Mouse (Mus musculus) adrenal gland, postnatal 14 days (tissue): Measurements from ENCODE around the gene Mycbp2. TPM values are rescaled to one million over a fixed set of nuclear protein-coding genes. Genes with fewer than 3 reads are reported as not detected.

Experiments
- DNase-seq: peaks from one replicate; pipeline ENCODE4 v3.0.0; 2021; ENCODE audit warnings: mixed read lengths
- total RNA-seq: library from RNA; stranded (reverse); gene quantifications from 2 replicates; pipeline ENCODE4 v1.2.3, GENCODE M21; 2021

Mycbp2 gene
- total RNA-seq, 1 experiment from 2014 or later: 49.7 TPM

GRCm38 (mm10) chr14:103102731-103103335 is 243.8 kb downstream of the Mycbp2 start:
- no peak for DNase-seq

- no peak for DNase-seq
These were observed 244.4 kb downstream of the Mycbp2 start for GRCm38 (mm10) chr14:103102246-103102645.

DNA sequence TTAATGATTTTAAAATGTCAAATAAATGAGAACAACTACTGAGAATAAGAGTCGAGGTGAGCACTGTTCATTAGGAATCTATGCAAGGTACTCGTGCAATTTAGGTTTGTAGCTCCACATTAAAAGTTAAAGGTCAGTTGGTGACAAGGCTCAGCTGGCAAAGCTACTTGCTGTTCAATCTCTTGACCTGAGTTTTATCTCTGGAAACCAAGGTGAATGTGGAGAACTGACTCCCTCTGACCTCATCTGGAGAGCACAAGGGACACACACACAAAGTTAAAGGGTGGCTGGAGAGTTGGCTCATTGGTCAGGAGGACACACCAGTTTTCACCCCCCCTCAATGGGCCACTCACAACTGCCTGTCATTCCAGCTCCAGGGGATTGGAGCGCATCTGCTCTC is 245.4 kb downstream of the Mycbp2 start:
- peak; percentile 14 for DNase-seq

GRCm38 (mm10) chr14:103100296-103100695 is 246.3 kb downstream of the Mycbp2 start:
- DNase-seq: no peak

DNA sequence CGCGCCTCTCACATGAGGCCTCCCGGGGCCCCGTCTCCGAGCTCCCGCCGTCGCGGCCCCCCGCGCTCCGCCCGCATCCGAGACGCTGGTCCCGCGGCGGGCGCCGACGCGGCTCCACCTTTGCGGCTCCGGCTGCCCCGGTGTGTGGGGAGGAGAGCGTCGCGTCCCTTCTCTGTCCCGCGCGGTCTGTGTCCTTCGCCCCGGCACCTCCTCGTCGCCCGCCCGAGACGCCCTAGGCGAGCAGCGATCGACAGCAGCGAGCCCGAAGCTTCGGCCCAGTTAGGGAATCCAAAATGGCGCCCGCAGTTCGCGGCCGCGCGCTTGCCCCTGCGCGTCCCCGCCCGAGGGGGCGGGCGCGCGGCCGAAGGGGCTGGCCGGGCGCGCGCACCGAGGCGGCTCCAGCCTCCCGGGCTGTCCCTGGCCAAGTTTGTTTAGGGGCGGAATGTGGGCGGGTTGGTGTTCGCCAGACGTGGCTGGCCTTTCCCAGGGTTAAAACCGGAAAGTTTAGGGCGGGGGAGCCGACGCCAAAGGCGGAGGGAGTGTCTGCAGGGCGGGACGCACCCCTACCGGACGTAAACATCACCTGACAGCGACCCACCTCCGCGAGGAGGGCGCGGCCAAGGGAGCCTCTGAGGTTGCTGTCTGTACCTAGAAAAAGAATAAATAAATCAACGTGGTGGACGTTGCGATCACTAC is 247.2 kb downstream of the Mycbp2 start, which contains the start of gene Fbxl3:
Fbxl3 (minus strand) TSS at position 329 of the 696 bp plus-strand sequence.
- DNase-seq: peak; percentile 97

DNA sequence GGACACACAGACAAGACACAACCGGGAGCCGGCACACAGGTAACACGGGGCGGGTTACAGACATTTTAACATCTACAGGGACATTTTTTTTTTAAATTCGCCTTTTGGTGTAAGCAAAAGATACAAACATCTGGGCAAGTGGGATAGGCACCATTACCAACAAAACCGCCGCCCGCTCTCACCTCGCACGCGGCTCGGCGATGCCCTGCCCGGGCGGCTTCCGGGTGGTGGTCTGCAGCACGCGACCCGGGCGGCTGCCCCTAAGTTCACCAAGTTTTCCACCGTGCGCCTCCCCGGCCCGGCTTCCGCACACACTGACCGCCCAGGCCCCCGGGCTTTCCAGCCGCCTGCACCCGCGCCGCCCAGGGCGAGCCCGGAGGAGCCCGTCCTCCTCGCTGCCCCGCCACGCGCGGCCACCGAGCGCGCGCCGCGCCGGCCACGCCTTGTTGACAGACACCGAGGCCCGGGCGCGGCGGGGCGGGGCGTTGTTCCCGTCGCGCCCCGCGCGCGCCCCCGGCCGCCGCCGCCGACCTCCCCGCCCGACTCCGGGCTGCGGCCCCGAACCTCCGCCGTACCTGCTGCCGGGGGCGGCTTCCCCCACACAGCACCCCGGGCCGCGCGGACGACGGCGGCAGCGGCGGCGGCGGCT is 247.9 kb downstream of the Mycbp2 start:
- DNase-seq: peak; percentile 95

- DNase-seq: no peak
These were observed 248.4 kb downstream of the Mycbp2 start for GRCm38 (mm10) chr14:103098213-103098586.

GRCm38 (mm10) chr14:103096621-103097020 is 250.0 kb downstream of the Mycbp2 start:
- DNase-seq: peak; percentile 67

DNA sequence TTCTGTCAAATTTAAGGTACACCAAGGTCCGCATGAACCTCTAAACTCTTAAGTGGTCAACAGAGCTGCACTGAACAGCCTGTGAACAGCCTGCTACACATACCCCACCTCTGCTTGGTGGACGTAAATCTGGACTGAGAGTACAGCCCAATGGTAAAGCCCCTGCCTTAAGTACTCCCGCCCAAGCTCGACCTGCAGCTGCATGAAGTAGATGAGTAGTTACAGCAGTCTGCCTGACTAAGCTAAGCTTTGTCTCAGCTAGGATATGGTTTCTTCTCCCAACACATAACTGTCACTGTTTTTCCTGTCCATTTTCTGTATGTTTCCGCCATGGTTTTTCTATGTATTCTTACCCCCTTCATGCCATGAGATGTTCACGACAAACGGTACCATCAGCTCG is 250.8 kb downstream of the Mycbp2 start:
- no peak for DNase-seq

DNA sequence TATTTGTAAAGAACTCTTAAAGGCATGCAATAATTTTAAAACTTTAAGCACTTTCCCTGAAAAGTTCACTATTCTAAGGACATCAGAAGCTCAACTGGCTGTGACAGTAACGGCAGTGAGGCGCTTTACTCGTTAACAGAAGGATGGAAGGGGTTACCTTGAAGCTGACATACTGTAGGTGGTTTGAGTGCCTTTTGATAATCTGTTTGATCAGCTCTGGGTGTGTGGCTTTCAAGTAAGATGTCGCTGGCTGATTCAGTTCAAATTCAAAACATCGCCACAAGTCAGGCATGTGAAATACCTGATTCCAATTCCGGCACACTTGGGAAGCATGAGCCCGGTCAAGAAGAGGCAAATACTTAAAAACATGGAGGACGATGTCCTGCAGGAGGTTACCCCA is 251.6 kb downstream of the Mycbp2 start:
- no peak for DNase-seq

DNA sequence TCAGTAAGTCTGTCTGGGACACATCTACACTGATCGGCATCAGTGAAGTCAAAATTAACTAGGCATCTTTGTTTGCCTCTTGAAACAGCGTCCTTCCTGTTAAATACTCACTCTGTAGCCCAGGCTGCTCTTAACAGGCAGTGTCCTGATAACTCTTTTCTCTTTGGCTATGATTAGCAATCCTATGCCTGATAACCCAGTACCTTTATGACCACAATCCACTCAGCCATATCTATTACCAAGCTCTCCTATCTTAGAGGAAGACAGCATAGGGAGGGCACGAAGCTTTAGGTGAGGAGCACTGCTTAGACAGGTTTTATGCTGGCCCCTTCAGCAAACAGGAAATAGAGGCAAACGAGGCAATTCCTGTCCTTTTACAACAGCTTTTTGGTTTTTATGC is 252.9 kb downstream of the Mycbp2 start:
- DNase-seq: no peak

DNA sequence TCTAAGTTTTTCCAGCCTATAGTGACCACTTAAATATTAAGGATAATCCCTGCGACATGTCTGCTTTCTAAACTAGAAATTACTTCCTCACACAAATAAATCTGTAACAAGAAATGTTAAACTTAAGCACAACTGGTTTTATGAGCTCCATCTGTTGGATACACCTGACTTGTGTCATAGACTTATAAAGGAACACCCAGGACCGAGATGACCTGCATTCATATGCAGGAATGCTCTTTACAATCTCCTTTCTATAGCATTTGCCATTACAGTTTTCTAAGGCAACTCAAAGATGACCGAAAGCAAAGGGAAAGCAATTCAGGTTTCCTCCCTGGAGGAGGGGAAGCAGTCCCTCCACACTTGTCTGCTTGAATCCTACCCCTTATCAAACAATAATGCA is 253.4 kb downstream of the Mycbp2 start:
- no peak for DNase-seq

DNA sequence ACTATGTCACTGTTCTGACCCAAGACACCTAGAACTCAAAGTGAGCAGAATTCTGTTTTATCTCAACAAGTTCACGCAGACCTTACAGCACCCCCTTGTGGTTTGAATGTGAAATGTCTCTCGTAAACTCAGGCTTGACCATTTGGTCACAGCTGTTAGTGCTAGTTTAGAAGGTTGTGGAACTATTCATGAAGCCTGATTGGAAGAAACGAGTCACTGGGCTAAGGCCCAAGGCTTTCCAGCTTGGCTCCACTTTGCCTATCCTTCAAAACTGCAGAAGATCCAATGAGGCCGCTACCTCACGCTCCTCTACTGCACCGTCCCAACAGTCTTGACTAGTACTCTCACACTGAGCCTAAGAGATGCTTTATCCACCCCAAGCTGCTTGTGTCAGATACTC is 258.0 kb downstream of the Mycbp2 start:
- peak; percentile 73 for DNase-seq

- no peak for DNase-seq
These were observed 258.8 kb downstream of the Mycbp2 start for GRCm38 (mm10) chr14:103087846-103088245.

DNA sequence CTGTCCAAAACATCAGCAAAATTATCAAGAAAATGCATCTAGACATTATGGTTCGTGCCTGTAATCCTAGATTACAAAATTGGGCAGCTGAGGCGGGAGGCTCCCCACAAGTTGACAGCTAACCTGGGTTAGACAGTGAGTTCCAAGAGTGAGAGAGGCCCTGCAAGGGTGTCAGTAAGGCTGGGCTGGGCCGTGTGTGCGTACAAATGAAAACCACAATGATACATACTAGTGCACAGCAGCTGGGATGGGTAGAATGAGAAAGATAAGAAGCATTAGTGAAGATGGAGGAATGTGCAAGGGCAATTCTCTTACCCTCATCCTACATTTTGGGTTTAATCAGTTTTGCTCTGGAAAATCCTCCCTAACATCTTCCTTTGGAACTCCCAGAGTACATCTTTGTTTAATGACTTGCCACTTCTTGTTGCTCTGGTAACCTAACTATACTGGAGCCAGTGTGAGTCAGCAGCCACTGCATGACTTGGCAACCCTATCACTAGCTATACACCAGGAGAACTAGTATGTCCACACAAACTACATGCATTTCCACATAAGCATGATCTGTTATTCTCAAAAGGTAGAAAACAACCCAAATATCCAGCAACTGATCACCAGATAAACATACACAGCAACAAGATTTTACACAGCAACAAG is 259.8 kb downstream of the Mycbp2 start:
- peak; percentile 22 for DNase-seq

GRCm38 (mm10) chr14:103085840-103086533 is 260.6 kb downstream of the Mycbp2 start:
- DNase-seq: no peak

DNA sequence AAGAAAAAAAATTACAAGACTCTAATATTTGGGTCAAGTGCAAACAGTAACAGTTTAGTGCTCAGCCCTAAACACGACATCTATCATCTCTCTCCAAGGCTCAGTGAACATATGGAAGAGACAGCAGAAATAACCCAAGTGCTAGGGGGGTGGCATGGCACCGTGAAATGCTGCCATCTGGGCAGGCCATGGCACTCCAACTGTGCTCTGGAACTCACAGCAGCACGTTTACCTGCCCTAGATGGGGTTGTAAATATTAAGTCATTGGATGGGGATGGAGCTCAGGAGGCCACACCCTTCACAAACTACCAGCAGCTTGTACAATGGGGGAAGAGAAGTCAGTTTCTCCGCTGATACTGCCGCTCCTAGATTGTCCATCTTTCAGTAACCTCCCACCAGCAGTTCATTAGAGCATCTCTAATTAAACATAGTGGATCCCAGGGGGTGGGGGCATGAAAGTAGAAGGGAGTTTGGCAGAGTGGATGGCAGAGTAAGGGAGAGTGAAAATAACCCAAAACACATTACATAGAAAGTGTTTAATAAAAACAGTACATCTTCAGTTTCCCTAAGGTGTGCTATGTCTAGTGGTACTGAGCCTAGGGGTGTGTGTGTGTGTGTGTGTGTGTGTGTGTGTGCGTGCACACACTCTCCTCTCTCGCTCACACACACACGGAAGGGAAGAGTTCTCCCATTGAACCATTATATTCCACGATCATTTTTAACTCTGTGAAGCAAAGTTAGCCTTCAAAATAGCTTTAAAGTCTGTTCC is 267.2 kb downstream of the Mycbp2 start:
- no peak for DNase-seq

DNA sequence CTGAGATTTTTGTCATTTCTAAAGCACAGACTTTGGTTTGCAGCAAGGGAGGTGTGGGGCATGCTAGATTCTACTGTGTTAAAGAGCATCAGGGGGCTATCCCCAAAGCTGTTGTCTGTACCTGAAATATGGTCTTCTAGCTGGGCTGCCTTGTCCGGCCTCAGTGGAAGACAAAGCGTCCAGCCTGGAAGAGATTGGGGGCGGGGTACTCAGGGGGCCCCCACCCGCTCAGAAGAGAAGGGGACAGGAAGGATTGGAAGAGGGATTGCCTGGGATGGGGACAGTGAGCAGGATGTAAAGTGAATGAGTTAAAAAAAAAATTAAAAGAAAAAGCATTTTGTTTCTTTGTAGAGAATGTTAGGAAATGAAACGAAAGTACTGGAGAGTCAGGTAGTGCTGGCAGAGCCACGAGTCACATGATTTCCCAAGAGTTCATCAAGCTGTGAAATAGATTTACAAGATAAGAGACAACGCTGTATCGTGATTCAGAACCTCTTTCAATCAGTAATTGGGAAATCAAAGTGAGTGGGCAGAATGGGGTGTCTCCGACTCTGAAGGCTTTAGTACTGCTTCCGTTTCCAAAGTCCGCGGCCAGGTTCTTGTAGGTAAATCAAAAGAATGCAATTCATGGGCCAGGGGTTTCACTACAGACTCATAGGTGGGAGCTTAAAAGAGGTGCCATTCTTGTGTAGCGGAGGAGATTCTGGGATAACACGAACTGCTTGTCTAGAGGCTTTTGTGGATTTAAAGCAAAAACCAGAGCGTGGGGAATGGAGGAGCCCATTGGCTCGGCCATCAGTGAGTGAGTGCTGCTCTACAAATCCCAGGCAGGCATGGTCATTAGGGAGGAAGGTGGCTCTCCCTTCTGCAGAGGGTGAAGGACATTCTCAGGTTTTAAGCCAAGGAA is 268.4 kb downstream of the Mycbp2 start:
- peak; percentile 39 for DNase-seq

- DNase-seq: no peak
These were observed 269.2 kb downstream of the Mycbp2 start for GRCm38 (mm10) chr14:103077272-103078005.

GRCm38 (mm10) chr14:103075166-103075565 is 271.4 kb downstream of the Mycbp2 start:
- DNase-seq: no peak
